Mouse (Mus musculus) small intestine, adult 2 months (tissue): ENCODE measurements around the gene Stk11ip. TPM values are rescaled to one million over a fixed set of nuclear protein-coding genes. Genes with fewer than 3 reads are reported as not detected.

ENCODE experiments used
- H3K27ac ChIP-seq: fragments of 200-500 bp; 2 replicates; pipeline ENCODE4 v1.5.1; 2012; ENCODE audit warnings: low read depth, low read length, control low read depth, inconsistent platforms; ENCODE audit not compliant: insufficient read depth
- H3K27me3 ChIP-seq: fragments of 200-500 bp; 2 replicates; pipeline ENCODE4 v1.6.1; 2012; ENCODE audit warnings: mild to moderate bottlenecking, moderate library complexity, low read length, inconsistent platforms; ENCODE audit not compliant: control insufficient read depth, insufficient read depth
- H3K36me3 ChIP-seq: fragments of 200-500 bp; 2 replicates; pipeline ENCODE4 v1.6.1; 2012; ENCODE audit warnings: mild to moderate bottlenecking, low read length, control low read depth, inconsistent platforms; ENCODE audit not compliant: control insufficient read depth, insufficient read depth
- H3K4me1 ChIP-seq: fragments of 200-500 bp; 2 replicates; pipeline ENCODE4 v1.6.1; 2012; ENCODE audit warnings: low read length, inconsistent platforms, mixed read lengths; ENCODE audit not compliant: control insufficient read depth, insufficient read depth, insufficient read length
- H3K4me3 ChIP-seq: fragments of 200-500 bp; 2 replicates; pipeline ENCODE4 v1.5.1; 2012; ENCODE audit warnings: low read depth, mild to moderate bottlenecking, control low read depth, inconsistent platforms, low read length, moderate library complexity
- CTCF ChIP-seq: fragments of 200-500 bp; IDR thresholded peaks from 2 replicates; pipeline ENCODE4 v1.5.1; 2012; ENCODE audit warnings: low read depth, mild to moderate bottlenecking, control low read depth, inconsistent platforms, low read length, moderate library complexity, mixed read lengths; ENCODE audit not compliant: insufficient replicate concordance, insufficient read length; ENCODE audit errors: extremely low read depth
- POLR2A ChIP-seq: fragments of 200-500 bp; IDR thresholded peaks from 2 replicates; pipeline ENCODE4 v1.6.1; 2012; ENCODE audit warnings: low read depth, mild to moderate bottlenecking, control low read depth, inconsistent platforms, low read length, moderate library complexity
- WGBS: fragments of 180-500 bp; shearing (Covaris S2); methylation state at CpG from one replicate; pipeline ENCODE4 v1.1.7; 2018; 5-methylcytosine and 5-hydroxymethylcytosine counted together
- polyA plus RNA-seq: library from polyadenylated mRNA; depleted of rRNA; stranded (reverse); fragments of >200 nt; gene quantifications from 2 replicates; pipeline ENCODE4 v1.2.3, GENCODE M21; 2012; rRNA removed

Gene Stk11ip
- 13.1 and 20.5 TPM in 2 replicates for polyA plus RNA-seq

DNA sequence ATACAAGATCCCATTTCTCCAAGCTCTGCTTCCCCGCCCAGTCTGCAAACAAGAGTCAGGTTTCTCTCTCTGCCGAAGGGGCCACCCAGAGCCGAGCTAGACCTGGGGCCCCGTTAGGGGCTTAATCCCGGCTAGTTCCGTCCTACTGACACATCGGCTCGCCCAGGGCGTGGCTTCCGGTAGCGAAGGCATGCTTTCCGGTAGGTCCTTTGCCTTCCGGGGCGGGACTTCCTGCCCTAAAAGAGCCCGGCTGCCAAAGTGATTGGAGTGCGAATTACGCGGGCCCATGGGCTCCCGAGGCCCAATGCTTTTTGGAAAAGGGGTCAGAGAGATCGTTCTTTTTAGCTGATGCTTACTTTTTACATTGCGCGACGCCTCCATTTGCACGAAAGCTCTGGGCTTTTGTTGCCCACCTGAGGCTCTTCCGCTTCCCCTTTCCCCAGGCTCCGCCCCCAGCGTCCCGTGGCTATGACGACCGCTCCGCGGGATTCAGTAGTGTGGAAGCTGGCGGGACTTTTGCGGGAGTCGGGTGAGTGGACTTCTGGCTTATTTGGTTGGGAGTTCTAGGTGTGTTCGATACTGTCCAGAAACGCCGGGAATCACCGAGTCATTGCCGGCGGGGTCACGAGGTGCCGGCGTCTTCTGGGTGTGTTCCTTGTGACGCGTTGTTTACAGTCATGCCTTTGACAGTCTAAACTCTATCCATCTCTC is at the start of gene Stk11ip:
TSS of gene Stk11ip (plus strand) at position 209 of the 711 bp plus-strand sequence.
- H3K4me3 ChIP-seq = peak within 1 kb of the TSS; percentile 89
- no peaks in the 10 kb centered on the region; the same call in 1 of the 2 replicates for H3K4me1 ChIP-seq
- H3K27ac ChIP-seq = peak within 1 kb of the TSS; percentile 61
- TF ChIP-seq CTCF = no peak
- TF ChIP-seq POLR2A = peak; percentile 53
- H3K36me3 ChIP-seq = no peaks in the 10 kb centered on the region
- under 1% methylated on average over 46 of the region's 46 CpGs for WGBS
- no peaks in the 10 kb centered on the region for H3K27me3 ChIP-seq

DNA sequence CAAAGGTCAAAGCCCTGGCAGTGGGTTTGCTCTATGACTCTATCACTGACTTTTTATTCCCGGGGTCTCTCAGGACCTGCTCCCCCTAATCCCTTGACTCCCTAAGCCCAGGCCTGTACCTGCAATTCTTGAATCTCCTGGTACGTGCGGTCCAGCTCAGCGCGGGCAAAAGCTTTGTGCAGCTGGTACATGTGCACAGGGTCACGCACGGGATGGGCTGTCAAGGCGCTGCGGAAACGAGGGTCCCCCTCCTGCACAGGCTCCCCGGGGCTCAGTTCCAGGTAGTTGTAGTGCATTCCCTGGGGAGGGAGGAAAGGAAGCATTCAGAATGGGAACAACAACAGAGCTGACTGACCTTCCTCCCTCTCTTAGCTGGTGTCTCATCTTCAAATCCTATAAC is 44.9 kb upstream of the Stk11ip start:
- Histone ChIP-seq H3K36me3 (peaks cover 13% of the 10 kb centered on the region; the same call in 1 of the 2 replicates), H3K4me1 (peaks cover 13% of the 10 kb centered on the region), H3K27me3 (no peaks in the 10 kb centered on the region; the same call in 1 of the 2 replicates), H3K27ac (no peak overlapping the region), H3K4me3 (no peak overlapping the region)
- TF ChIP-seq CTCF = no peak
- WGBS = 95% methylated on average over 11 of the region's 11 CpGs

DNA sequence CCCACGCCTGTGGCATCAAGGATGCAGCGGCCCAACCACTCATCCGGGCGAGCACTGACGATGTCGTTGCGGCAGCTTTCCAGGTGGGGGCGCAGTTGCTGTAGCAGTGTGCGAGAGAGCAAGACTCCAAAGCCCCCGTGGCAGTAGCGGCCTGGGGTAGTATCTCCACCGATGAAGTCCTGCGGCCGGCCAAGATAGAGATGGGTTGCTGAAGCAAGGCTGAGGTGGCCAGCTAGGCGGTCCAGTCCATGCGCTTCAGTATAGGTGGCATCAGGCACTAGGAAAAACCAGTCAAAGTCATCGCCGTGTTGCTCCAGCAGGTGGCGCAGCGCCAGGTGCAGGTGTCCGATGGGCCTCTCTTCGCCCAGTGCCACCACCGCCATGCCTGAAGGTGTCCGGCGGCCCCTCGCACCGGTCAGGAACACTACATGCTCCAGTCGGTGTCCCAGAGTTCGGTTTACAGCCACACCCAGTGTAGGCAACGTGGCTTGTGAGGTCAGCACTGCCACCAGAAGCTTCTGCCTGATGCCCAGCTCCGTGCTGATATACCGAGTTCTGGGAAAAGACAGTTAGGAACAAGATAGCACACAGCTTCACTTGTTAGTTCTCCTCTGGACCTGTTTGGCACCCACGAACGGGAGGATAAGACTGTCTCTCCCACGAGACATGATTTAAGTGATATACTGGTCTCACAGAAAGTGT is 43.9 kb upstream of the Stk11ip start:
- TF ChIP-seq POLR2A = no peak
- peak; percentile 93 for TF ChIP-seq CTCF
- Histone ChIP-seq H3K27ac (no peak overlapping the region), H3K4me3 (peak overlapping the region; percentile 24), H3K27me3 (no peaks in the 10 kb centered on the region; the same call in 1 of the 2 replicates), H3K4me1 (peaks cover 13% of the 10 kb centered on the region), H3K36me3 (peaks cover 13% of the 10 kb centered on the region; the same call in 1 of the 2 replicates)
- WGBS = 13% methylated on average over 35 of the region's 35 CpGs

DNA sequence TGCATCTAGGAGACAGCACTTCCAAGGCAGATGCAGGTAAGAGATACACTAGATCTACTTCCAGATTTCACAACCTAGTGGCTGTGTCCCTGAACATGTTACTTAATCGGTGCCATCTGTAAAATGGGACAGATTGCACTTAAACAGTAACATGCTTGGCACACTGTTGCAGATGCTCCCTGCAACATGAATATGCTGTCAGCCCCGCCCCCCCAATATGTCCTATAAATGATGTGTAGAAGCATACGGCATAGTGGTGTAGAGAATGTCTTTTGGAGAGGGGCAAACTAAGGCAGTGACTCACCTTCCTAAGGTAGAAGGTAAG is 43.4 kb upstream of the Stk11ip start:
- WGBS = 42% methylated on average over 3 of the region's 3 CpGs
- Histone ChIP-seq H3K4me3 (no peak overlapping the region), H3K4me1 (peaks cover 13% of the 10 kb centered on the region), H3K36me3 (peaks cover 13% of the 10 kb centered on the region; the same call in 1 of the 2 replicates), H3K27me3 (peaks cover 2% of the 10 kb centered on the region; the same call in 1 of the 2 replicates), H3K27ac (no peak overlapping the region)
- TF ChIP-seq CTCF (no peak), POLR2A (no peak)

DNA sequence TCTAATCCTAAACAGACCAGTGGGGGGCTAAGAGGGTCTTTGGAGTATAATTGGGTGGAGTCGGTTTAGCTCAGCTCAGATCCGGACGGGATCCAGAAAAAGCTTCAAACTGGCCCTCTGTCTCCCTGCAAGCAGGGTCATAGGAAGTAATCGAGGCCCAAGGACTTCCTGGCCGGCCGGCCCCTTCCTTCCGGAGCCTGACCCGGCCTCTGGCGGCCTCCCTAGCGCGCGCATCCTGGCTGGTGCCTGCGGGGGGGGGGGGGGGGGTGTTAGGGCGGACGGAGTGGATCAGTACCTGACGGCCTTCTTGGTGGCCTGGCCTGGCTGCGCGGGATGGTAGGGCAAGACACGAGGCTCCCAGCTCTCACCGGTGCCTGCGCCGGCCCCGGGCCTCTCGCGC is 42.8 kb upstream of the Stk11ip start:
- TF ChIP-seq CTCF (no peak), POLR2A (no peak)
- peaks cover 2% of the 10 kb centered on the region; the same call in 1 of the 2 replicates for H3K27me3 ChIP-seq
- WGBS = 1% methylated on average over 25 of the region's 25 CpGs
- H3K27ac ChIP-seq = peak overlapping the region; percentile 63; the same call in 1 of the 2 replicates
- H3K4me1 ChIP-seq = peaks cover 13% of the 10 kb centered on the region
- H3K4me3 ChIP-seq = peak overlapping the region; percentile 88
- H3K36me3 ChIP-seq = peaks cover 13% of the 10 kb centered on the region; the same call in 1 of the 2 replicates

DNA sequence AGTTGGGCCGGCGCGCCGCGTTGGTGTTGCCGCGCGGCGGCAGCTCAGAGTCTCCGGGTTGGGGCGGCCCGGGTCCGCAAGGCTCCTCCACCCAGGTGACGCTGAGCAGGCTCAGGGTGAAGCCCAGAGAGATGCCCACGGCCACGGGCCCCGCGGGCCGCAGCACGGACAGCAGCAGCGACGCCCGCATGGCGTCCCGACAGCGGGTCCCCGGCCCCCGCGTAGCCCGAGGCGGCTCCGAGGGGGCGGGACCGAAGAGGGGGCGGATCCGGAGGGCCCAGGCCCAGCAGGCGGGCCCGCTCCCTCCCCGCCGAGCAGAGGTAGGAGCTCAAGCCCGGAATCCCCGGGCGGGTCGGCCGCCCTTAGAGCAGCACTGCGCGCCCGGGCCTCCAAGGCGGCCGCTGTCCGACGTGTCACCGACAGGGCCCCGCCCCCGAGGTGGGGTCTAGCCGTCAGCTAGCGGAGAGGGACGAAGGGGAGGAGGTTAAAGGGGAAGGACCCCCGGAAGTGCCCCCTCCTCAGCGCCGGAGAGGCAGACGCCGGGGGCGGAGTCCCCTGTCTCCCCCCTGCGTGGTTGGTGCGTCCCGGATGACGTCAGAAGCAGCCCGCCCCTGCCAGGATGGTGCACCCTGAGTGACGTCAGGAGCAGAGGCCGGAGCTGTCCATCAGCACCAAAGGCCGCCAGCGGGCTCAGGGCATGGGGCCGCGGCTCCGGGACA is 42.3 kb upstream of the Stk11ip start, which contains the start of the genes Chpf and Tmem198:
TSS of gene Chpf (minus strand) at position 392 of the 719 bp plus-strand sequence.
TSS of gene Tmem198 (plus strand) at position 617 of the 719 bp plus-strand sequence.
- Histone ChIP-seq H3K36me3 (peaks cover 12% of the 10 kb centered on the region; the same call in 1 of the 2 replicates), H3K27ac (peak within 1 kb of the TSS; percentile 63), H3K4me3 (peak within 1 kb of the TSS; percentile 88), H3K27me3 (peaks cover 2% of the 10 kb centered on the region; the same call in 1 of the 2 replicates), H3K4me1 (peaks cover 13% of the 10 kb centered on the region)
- TF ChIP-seq CTCF (no peak), POLR2A (peak; percentile 31; the same call in 1 of the 2 replicates)
- WGBS = under 1% methylated on average over 76 of the region's 76 CpGs
